Mouse (Mus musculus): ENCODE data around the gene Tspan17. TPM values are rescaled to one million over a fixed set of nuclear protein-coding genes. Genes with fewer than 3 reads are reported as not detected.

Tspan17 gene
- total and polyA plus RNA-seq, 2 experiments from 2014 or later, result 43.4 to 100 TPM

DNA sequence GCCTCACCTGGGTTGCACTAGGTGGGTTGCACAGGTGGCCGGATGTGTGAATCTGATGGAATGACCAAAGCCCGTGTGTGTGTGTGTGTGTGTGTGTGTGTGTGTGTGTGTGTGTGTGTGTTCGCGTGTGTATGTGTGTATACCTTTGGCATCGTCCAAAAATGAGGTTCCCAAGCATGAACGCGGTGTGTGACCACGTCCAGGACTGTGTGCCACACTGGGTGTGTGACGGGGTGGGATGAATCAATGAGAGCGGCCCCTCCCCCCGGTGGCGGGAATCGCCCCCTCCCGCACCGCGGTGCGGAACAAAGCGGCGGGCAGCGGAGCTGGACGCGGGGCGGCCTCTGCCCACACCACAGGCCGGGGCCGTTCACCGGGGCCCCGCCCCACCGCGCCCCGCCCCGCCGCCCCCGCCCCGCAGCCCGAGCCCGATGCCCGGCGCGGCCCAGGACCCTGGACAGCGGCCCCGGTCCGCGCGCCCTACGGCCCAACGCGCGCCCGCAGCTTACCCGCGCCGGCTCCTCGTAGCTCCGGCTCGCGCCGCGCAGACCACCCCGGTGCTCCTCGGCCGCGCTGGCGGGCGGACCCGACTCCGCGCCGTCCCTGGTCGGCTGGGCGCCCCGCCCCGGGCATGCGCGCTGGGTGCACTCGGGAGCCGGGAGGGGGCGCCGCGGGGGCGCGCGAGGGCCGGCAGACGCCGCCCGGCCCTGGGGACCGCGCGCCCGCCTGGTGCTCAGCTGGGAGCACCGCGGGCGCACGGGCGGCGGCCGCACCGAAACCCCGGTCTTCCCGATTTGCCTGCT, 39.9 kb upstream of the Tspan17 start:
- ATAC-seq (ENCODE audit: low FRiP score) (peak; percentile 81), DNase-seq (ENCODE audit: low spot score) (peak; percentile 86)
- no peaks in the 10 kb centered on the region for H3K9me3 ChIP-seq (ENCODE audit: low read length)
- H3K4me1 ChIP-seq (ENCODE audit: insufficient read depth, low read length), result peaks cover 18% of the 10 kb centered on the region
- 3% methylated on average over 19 of the region's 100 CpGs for WGBS
- H3K4me3 ChIP-seq (ENCODE audit: low read depth, low read length), result peak overlapping the region; percentile 65
- H3K9ac ChIP-seq (replicated peaks; ENCODE audit: low read length, poor library complexity, severe bottlenecking), result peak overlapping the region; percentile 84
- peak overlapping the region; percentile 87 for H3K27ac ChIP-seq (ENCODE audit: low read depth, low read length)
- no peaks in the 10 kb centered on the region for H3K36me3 ChIP-seq (ENCODE audit: insufficient read depth, low read length)
- no peak for TF ChIP-seq CTCF (IDR thresholded peaks at IDR 0.05)
- peak overlapping the region; percentile 73 for H3K4me2 ChIP-seq (ENCODE audit: low read depth, low read length, poor library complexity, severe bottlenecking)
- no peaks in the 10 kb centered on the region for H3K27me3 ChIP-seq (ENCODE audit: insufficient read depth, low read length)

DNA sequence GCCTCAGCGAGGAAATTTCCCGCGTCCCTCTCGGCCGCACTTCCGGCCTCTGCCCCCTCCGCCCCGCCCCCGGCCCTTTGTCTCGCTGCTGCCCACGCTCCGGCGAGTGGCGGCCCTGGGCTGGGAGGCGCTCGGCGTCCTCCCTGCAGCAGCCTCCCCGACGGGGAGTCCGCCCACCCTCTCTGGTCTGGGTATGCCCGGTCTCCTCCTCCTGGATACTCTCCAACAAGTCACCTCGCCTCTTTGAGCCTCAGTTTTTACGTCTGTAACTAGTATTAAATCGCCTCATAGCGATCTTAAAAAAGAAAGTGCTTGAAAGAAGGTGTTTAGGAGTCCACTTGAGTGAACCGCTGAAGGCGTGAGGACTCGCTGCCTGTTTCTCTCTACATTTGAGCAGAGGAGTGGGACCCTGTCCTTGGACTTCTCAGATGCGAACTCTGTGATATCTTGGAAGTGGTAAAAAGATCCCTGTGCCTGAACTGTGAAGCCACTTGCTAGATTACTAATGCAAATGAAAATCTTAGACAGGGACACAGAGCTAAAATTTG, 39.2 kb upstream of the Tspan17 start, which contains the start of gene Gprin1:
Gene Gprin1, minus strand, starts transcription at position 11 of the 548 bp plus-strand sequence.
- DNase-seq (ENCODE audit: low spot score) (peak; percentile 56), ATAC-seq (ENCODE audit: low FRiP score) (peak; percentile 58)
- peak within 1 kb of the TSS; percentile 65 for H3K4me3 ChIP-seq (ENCODE audit: low read depth, low read length)
- no peaks in the 10 kb centered on the region for H3K36me3 ChIP-seq (ENCODE audit: insufficient read depth, low read length)
- 4% methylated on average over 27 of the region's 29 CpGs for WGBS
- peaks cover 23% of the 10 kb centered on the region for H3K4me1 ChIP-seq (ENCODE audit: insufficient read depth, low read length)
- TF ChIP-seq CTCF (IDR thresholded peaks at IDR 0.05), result no peak
- H3K27ac ChIP-seq (ENCODE audit: low read depth, low read length), result peak within 1 kb of the TSS; percentile 87
- H3K9me3 ChIP-seq (ENCODE audit: low read length), result no peaks in the 10 kb centered on the region
- peak within 1 kb of the TSS; percentile 73 for H3K4me2 ChIP-seq (ENCODE audit: low read depth, low read length, poor library complexity, severe bottlenecking)
- peak within 1 kb of the TSS; percentile 84 for H3K9ac ChIP-seq (replicated peaks; ENCODE audit: low read length, poor library complexity, severe bottlenecking)
- no peaks in the 10 kb centered on the region for H3K27me3 ChIP-seq (ENCODE audit: insufficient read depth, low read length)

DNA sequence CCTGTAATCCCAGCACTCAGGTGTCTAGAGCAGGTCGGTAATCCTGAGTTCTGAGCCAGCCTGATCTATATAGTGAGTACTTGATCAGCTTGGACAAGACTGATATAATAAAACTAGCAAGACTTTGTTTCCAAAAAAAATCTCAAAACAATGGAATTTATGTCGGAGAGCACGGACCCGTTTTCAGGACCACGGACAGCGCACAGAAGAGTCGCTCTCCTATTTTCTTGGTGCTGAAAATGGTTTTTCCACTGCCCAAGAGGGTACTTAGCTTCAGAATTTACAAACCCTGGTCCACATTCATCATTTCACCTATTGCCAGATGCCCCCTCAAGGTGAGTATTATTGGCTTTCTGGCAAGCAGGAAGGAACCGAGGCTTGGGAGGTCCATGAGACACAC, 38.5 kb upstream of the Tspan17 start:
- no peak for ATAC-seq (ENCODE audit: low FRiP score)
- 10% methylated on average over 8 of the region's 8 CpGs for WGBS
- Histone ChIP-seq H3K27me3 (ENCODE audit: insufficient read depth, low read length) (no peaks in the 10 kb centered on the region), H3K4me2 (ENCODE audit: low read depth, low read length, poor library complexity, severe bottlenecking) (peak overlapping the region; percentile 73; the same call in 1 of the 2 replicates), H3K9me3 (ENCODE audit: low read length) (no peaks in the 10 kb centered on the region), H3K36me3 (ENCODE audit: insufficient read depth, low read length) (no peaks in the 10 kb centered on the region), H3K4me3 (ENCODE audit: low read depth, low read length) (no peak overlapping the region), H3K27ac (ENCODE audit: low read depth, low read length) (no peak overlapping the region), H3K9ac (replicated peaks; ENCODE audit: low read length, poor library complexity, severe bottlenecking) (no peak overlapping the region), H3K4me1 (ENCODE audit: insufficient read depth, low read length) (peaks cover 28% of the 10 kb centered on the region)
- TF ChIP-seq CTCF (IDR thresholded peaks at IDR 0.05), result no peak
- DNase-seq (ENCODE audit: low spot score), result no peak

DNA sequence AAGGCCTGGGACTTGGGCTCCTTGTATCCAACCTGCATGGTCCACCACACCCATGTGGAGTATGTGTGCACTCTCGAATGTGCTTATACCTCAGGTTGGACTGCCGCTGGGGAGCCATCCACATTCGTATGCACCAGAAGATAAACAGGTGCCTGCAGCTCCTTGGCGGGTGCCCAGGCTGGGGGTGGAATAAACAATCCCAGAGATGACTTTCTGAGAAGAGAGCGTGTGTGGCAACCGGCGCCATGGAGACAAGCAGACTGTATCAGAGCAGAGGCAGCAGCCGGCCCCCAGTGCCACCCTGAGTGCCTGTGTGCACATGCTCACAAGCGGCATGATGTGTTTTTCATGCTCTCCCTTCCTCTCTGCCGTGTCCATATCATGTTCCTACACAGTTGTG, 36.5 kb upstream of the Tspan17 start:
- WGBS, result 57% methylated on average over 10 of the region's 10 CpGs
- no peak overlapping the region for H3K27ac ChIP-seq (ENCODE audit: low read depth, low read length)
- ATAC-seq (ENCODE audit: low FRiP score), result no peak

DNA sequence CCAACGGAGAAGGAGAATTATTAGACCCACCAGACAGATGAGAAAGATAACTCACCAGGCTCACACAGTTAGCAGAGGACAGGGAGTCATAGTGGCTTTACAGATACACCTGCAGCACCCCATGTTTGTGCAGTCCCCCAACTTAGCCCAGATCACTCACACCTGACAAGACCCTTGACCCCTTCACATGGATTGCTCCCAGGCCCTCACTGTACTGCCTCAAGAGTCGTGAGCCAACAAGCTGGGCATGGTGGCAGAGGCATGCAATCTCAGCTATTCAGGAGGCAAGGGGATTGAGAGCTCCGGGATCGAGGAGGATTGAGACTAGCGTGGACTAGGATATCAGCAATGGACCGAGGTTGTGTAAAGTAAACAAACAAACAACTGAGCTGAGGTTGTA, 35.4 kb upstream of the Tspan17 start:
- no peaks in the 10 kb centered on the region for H3K27me3 ChIP-seq (ENCODE audit: insufficient read depth, low read length)
- no peak for TF ChIP-seq CTCF (IDR thresholded peaks at IDR 0.05)
- no peak for ATAC-seq (ENCODE audit: low FRiP score)
- no peaks in the 10 kb centered on the region for H3K9me3 ChIP-seq (ENCODE audit: low read length)
- no peaks in the 10 kb centered on the region for H3K36me3 ChIP-seq (ENCODE audit: insufficient read depth, low read length)
- H3K4me2 ChIP-seq (ENCODE audit: low read depth, low read length, poor library complexity, severe bottlenecking), result no peak overlapping the region
- H3K4me1 ChIP-seq (ENCODE audit: insufficient read depth, low read length), result peaks cover 19% of the 10 kb centered on the region
- H3K4me3 ChIP-seq (ENCODE audit: low read depth, low read length), result no peak overlapping the region
- no peak overlapping the region for H3K9ac ChIP-seq (replicated peaks; ENCODE audit: low read length, poor library complexity, severe bottlenecking)
- no peak overlapping the region for H3K27ac ChIP-seq (ENCODE audit: low read depth, low read length)
- 61% methylated on average over 6 of the region's 6 CpGs for WGBS
- DNase-seq (ENCODE audit: low spot score), result no peak

More for the DNA sequence above, 36.5 kb upstream of the Tspan17 start:
- Histone ChIP-seq H3K27me3 (ENCODE audit: insufficient read depth, low read length) (no peaks in the 10 kb centered on the region), H3K36me3 (ENCODE audit: insufficient read depth, low read length) (no peaks in the 10 kb centered on the region), H3K9me3 (ENCODE audit: low read length) (no peaks in the 10 kb centered on the region), H3K9ac (replicated peaks; ENCODE audit: low read length, poor library complexity, severe bottlenecking) (no peak overlapping the region), H3K4me1 (ENCODE audit: insufficient read depth, low read length) (peaks cover 25% of the 10 kb centered on the region), H3K4me2 (ENCODE audit: low read depth, low read length, poor library complexity, severe bottlenecking) (no peak overlapping the region), H3K4me3 (ENCODE audit: low read depth, low read length) (no peak overlapping the region)
- DNase-seq (ENCODE audit: low spot score), result no peak
- no peak for TF ChIP-seq CTCF (IDR thresholded peaks at IDR 0.05)

Data from midbrain, postnatal 0 days (tissue).